Mouse (Mus musculus): ENCODE results near the gene Hnrnpd.

Gene Hnrnpd

GRCm38 (mm10) chr5:99978699-99979442 lies at the start of gene Hnrnpd, which contains the start of gene 4930524J08Rik:
Gene Hnrnpd, minus strand, starts transcription at chr5:99978938.
Gene 4930524J08Rik, plus strand, starts transcription at chr5:99979061.
- DNase-seq (ENCODE audit: low spot score), result peak; percentile 98

- DNase-seq (ENCODE audit: low spot score), result no peak
These were observed 46.1 kb upstream of the Hnrnpd start for GRCm38 (mm10) chr5:100024868-100025267.

- no peak for DNase-seq (ENCODE audit: low spot score)
These were observed 45.7 kb upstream of the Hnrnpd start for GRCm38 (mm10) chr5:100024403-100024802.

GRCm38 (mm10) chr5:100020089-100020488 lies 41.4 kb upstream of the Hnrnpd start:
- no peak for DNase-seq (ENCODE audit: low spot score)

GRCm38 (mm10) chr5:100012599-100012998 lies 33.9 kb upstream of the Hnrnpd start:
- DNase-seq (ENCODE audit: low spot score), result no peak

- DNase-seq (ENCODE audit: low spot score), result no peak
These were observed 29.7 kb upstream of the Hnrnpd start for GRCm38 (mm10) chr5:100008485-100008884.

GRCm38 (mm10) chr5:100007040-100007375 lies 28.3 kb upstream of the Hnrnpd start:
- peak; percentile 32 for DNase-seq (ENCODE audit: low spot score)

GRCm38 (mm10) chr5:100006324-100007039 lies 27.7 kb upstream of the Hnrnpd start:
- no peak for DNase-seq (ENCODE audit: low spot score)

- no peak for DNase-seq (ENCODE audit: low spot score)
These were observed 27.2 kb upstream of the Hnrnpd start for GRCm38 (mm10) chr5:100005896-100006295.

- DNase-seq (ENCODE audit: low spot score), result no peak
These were observed 26.7 kb upstream of the Hnrnpd start for GRCm38 (mm10) chr5:100005431-100005830.

GRCm38 (mm10) chr5:100003895-100004294 lies 25.2 kb upstream of the Hnrnpd start:
- DNase-seq (ENCODE audit: low spot score), result no peak

- no peak for DNase-seq (ENCODE audit: low spot score)
These were observed 21.8 kb upstream of the Hnrnpd start for GRCm38 (mm10) chr5:100000500-100000899.

GRCm38 (mm10) chr5:100000048-100000447 lies 21.3 kb upstream of the Hnrnpd start:
- no peak for DNase-seq (ENCODE audit: low spot score)

GRCm38 (mm10) chr5:99994680-99995079 lies 15.9 kb upstream of the Hnrnpd start:
- DNase-seq (ENCODE audit: low spot score), result no peak

GRCm38 (mm10) chr5:99994166-99994565 lies 15.4 kb upstream of the Hnrnpd start:
- DNase-seq (ENCODE audit: low spot score), result no peak

GRCm38 (mm10) chr5:99983452-99984061 lies 4.8 kb upstream of the Hnrnpd start:
- no peak for DNase-seq (ENCODE audit: low spot score)

- DNase-seq (ENCODE audit: low spot score), result peak; percentile 85
These were observed 1.0 kb downstream of the Hnrnpd start for GRCm38 (mm10) chr5:99977516-99978301.

- no peak for DNase-seq (ENCODE audit: low spot score)
These were observed 2.3 kb downstream of the Hnrnpd start for GRCm38 (mm10) chr5:99976334-99976955.

GRCm38 (mm10) chr5:99975776-99976175 lies 3.0 kb downstream of the Hnrnpd start:
- DNase-seq (ENCODE audit: low spot score), result no peak

- DNase-seq (ENCODE audit: low spot score), result no peak
These were observed 3.7 kb downstream of the Hnrnpd start for GRCm38 (mm10) chr5:99975061-99975460.

GRCm38 (mm10) chr5:99973941-99974340 lies 4.8 kb downstream of the Hnrnpd start:
- peak; percentile 26 for DNase-seq (ENCODE audit: low spot score)

GRCm38 (mm10) chr5:99959960-99960359 lies 18.8 kb downstream of the Hnrnpd start:
- DNase-seq (ENCODE audit: low spot score), result no peak

Measured in embryo, embryonic 10 days (tissue).